Mouse (Mus musculus) embryo, embryonic 10.5 days (tissue): ENCODE data around the gene Nudt8.
"Not testable (repeated sequence)": the region's sequence is repeated elsewhere in the genome, so short reads cannot be mapped to it uniquely, and the experiment has no call there.

ENCODE experiments used
- DNase-seq: peaks from one replicate; pipeline ENCODE4 v3.0.0-alpha.2; 2015; ENCODE audit warnings: low spot score

Nudt8 gene

GRCm38 (mm10) chr19:4000119-4000900 lies at the start of gene Nudt8, which contains the start of gene Gm49405:
Gene Nudt8, plus strand, starts transcription at chr19:4000580.
Gene Gm49405, plus strand, starts transcription at chr19:4000626.
- peak; percentile 99 for DNase-seq

- DNase-seq: no peak
Observed at GRCm38 (mm10) chr19:3951461-3951860, 48.9 kb upstream of the Nudt8 start.

GRCm38 (mm10) chr19:3952099-3952498 lies 48.3 kb upstream of the Nudt8 start:
- no peak for DNase-seq

- no peak for DNase-seq
Observed at GRCm38 (mm10) chr19:3955033-3955432, 45.3 kb upstream of the Nudt8 start.

GRCm38 (mm10) chr19:3955804-3956203 lies 44.6 kb upstream of the Nudt8 start:
- DNase-seq: no peak

- not testable (repeated sequence) for DNase-seq
Observed at GRCm38 (mm10) chr19:3957296-3958036, 42.9 kb upstream of the Nudt8 start.

- DNase-seq: no peak
Observed at GRCm38 (mm10) chr19:3958470-3958869, 41.9 kb upstream of the Nudt8 start, which contains the start of gene Aldh3b3. Gene Aldh3b3, plus strand, starts transcription at chr19:3958645.

- DNase-seq: no peak
Observed at GRCm38 (mm10) chr19:3959030-3959429, 41.4 kb upstream of the Nudt8 start.

- no peak for DNase-seq
Observed at GRCm38 (mm10) chr19:3960211-3960610, 40.2 kb upstream of the Nudt8 start.

GRCm38 (mm10) chr19:3961805-3962204 lies 38.6 kb upstream of the Nudt8 start:
- not testable (repeated sequence) for DNase-seq

GRCm38 (mm10) chr19:3962469-3962868 lies 37.9 kb upstream of the Nudt8 start:
- no peak for DNase-seq

- DNase-seq: no peak
Observed at GRCm38 (mm10) chr19:3964030-3964429, 36.4 kb upstream of the Nudt8 start.

GRCm38 (mm10) chr19:3966330-3967075 lies 33.9 kb upstream of the Nudt8 start:
- DNase-seq: no peak

- DNase-seq: no peak
Observed at GRCm38 (mm10) chr19:3967258-3967657, 33.1 kb upstream of the Nudt8 start.

- no peak for DNase-seq
Observed at GRCm38 (mm10) chr19:3972229-3972628, 28.2 kb upstream of the Nudt8 start, which contains the start of gene Aldh3b2. Gene Aldh3b2, plus strand, starts transcription at chr19:3972328.

- DNase-seq: not testable (repeated sequence)
Observed at GRCm38 (mm10) chr19:3974608-3975007, 25.8 kb upstream of the Nudt8 start.

- no peak for DNase-seq
Observed at GRCm38 (mm10) chr19:3975866-3976265, 24.5 kb upstream of the Nudt8 start.

GRCm38 (mm10) chr19:3980309-3980708 lies 20.1 kb upstream of the Nudt8 start:
- DNase-seq: peak; percentile 94

GRCm38 (mm10) chr19:3980917-3981316 lies 19.5 kb upstream of the Nudt8 start:
- DNase-seq: no peak

GRCm38 (mm10) chr19:3983527-3984200 lies 16.7 kb upstream of the Nudt8 start:
- DNase-seq: peak; percentile 54

GRCm38 (mm10) chr19:3985261-3985681 lies 15.1 kb upstream of the Nudt8 start:
- peak; percentile 68 for DNase-seq

- peak; percentile 70 for DNase-seq
Observed at GRCm38 (mm10) chr19:3986334-3986733, 14.0 kb upstream of the Nudt8 start, which contains the start of gene Acy3. Gene Acy3, plus strand, starts transcription at chr19:3986570.
